Mouse (Mus musculus): ENCODE results near the gene Gm37240. TPM values are rescaled to one million over a fixed set of nuclear protein-coding genes. Genes with fewer than 3 reads are reported as not detected.

The Gm37240 gene
- polyA plus RNA-seq, 1 experiment from 2014 or later: 0.16 TPM

GRCm38 (mm10) chr3:85485536-85486190 lies 401.7 kb downstream of the Gm37240 start:
- 73% methylated on average over 3 of the region's 3 CpGs for WGBS
- Histone ChIP-seq H3K27ac (no peak overlapping the region), H3K4me3 (replicated peaks) (no peak overlapping the region), H3K9me3 (no peaks in the 10 kb centered on the region), H3K4me2 (replicated peaks) (no peak overlapping the region), H3K9ac (replicated peaks) (no peak overlapping the region), H3K36me3 (no peaks in the 10 kb centered on the region), H3K27me3 (no peaks in the 10 kb centered on the region), H3K4me1 (replicated peaks) (no peaks in the 10 kb centered on the region)
- ATAC-seq: no peak

DNA sequence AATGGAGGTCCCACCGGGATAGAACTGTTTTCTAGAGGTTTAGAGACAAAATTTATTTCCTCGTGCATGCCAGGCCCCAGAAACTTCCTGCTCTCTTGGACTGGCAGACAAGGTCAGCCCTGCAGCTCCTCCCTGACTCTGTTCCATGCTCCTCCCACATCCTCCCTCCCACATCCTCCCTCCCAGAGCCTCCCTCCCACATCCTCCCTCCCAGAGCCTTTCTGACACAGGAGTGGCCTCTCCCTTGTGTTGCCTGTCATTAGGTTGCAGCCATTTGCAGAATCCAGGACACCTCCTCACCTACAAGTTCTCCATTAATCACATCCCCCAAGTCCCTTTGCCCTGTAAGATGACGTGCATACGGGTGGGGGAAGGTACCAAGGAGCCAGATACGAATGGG lies 404.7 kb downstream of the Gm37240 start:
- no peaks in the 10 kb centered on the region for H3K36me3 ChIP-seq
- H3K9ac ChIP-seq (replicated peaks): no peak overlapping the region
- no peaks in the 10 kb centered on the region for H3K4me1 ChIP-seq (replicated peaks)
- H3K4me2 ChIP-seq (replicated peaks): no peak overlapping the region
- ATAC-seq: peak; percentile 45; the same call in 1 of the 2 replicates
- H3K9me3 ChIP-seq: no peaks in the 10 kb centered on the region
- H3K27me3 ChIP-seq: no peaks in the 10 kb centered on the region
- 53% methylated on average over 5 of the region's 5 CpGs for WGBS
- no peak overlapping the region for H3K4me3 ChIP-seq (replicated peaks)
- H3K27ac ChIP-seq: no peak overlapping the region

GRCm38 (mm10) chr3:85480638-85481037 lies 406.7 kb downstream of the Gm37240 start:
- 94% methylated on average over 1 of the region's 1 CpGs for WGBS
- Histone ChIP-seq H3K36me3 (no peaks in the 10 kb centered on the region), H3K27me3 (no peaks in the 10 kb centered on the region), H3K27ac (no peak overlapping the region), H3K4me3 (replicated peaks) (no peak overlapping the region), H3K4me2 (replicated peaks) (no peak overlapping the region), H3K9me3 (no peaks in the 10 kb centered on the region), H3K4me1 (replicated peaks) (no peaks in the 10 kb centered on the region), H3K9ac (replicated peaks) (no peak overlapping the region)
- no peak for ATAC-seq

DNA sequence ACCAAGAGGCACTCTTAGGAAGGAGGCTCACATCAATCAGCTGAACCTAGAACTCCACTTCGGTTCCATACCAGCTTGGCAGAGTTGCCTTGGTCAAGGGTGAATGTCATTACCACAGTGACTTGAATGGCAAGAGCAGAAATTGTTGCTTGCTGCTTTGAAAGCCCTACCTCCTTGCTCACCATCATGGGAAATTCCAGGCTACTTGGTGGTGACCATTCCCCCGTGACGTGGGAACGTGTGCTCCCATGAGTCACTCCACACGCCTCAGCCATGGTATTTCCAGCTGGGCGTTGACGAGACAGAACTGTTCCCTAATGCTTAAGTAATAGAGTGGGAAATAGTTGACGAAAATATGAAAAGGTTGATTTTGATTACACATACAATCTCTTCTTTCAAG lies 408.6 kb downstream of the Gm37240 start:
- ATAC-seq: no peak
- Histone ChIP-seq H3K9ac (replicated peaks) (no peak overlapping the region), H3K4me2 (replicated peaks) (no peak overlapping the region), H3K4me3 (replicated peaks) (no peak overlapping the region), H3K4me1 (replicated peaks) (no peaks in the 10 kb centered on the region), H3K9me3 (no peaks in the 10 kb centered on the region), H3K27ac (no peak overlapping the region), H3K27me3 (no peaks in the 10 kb centered on the region), H3K36me3 (no peaks in the 10 kb centered on the region)
- WGBS: 94% methylated on average over 8 of the region's 8 CpGs

DNA sequence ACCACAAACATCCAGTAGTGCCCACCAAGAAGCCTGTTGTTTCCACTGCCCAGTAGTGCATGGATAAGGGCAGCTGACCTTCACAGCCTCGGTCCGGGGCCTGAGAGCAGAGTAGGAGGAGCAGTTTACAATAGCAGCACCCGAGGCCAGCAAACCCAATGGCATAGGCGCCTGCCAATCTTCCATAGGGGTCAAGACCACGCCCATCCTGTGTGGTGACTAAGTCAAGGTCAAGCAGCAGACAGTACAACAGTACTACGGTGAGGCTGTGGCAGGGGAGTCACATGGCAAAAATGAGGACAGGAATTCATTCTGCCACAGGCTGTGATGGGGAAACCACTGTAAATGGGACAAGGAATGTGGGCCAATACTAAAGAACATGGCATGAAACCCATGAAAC lies 417.6 kb downstream of the Gm37240 start:
- no peak overlapping the region for H3K4me2 ChIP-seq (replicated peaks)
- ATAC-seq: no peak
- no peak overlapping the region for H3K27ac ChIP-seq
- WGBS: 70% methylated on average over 6 of the region's 6 CpGs
- no peaks in the 10 kb centered on the region for H3K27me3 ChIP-seq
- H3K4me1 ChIP-seq (replicated peaks): no peaks in the 10 kb centered on the region
- H3K9ac ChIP-seq (replicated peaks): no peak overlapping the region
- H3K9me3 ChIP-seq: no peaks in the 10 kb centered on the region
- no peaks in the 10 kb centered on the region for H3K36me3 ChIP-seq
- H3K4me3 ChIP-seq (replicated peaks): no peak overlapping the region

- Histone ChIP-seq H3K9ac (replicated peaks) (no peak overlapping the region), H3K27me3 (no peaks in the 10 kb centered on the region), H3K4me2 (replicated peaks) (no peak overlapping the region), H3K9me3 (no peaks in the 10 kb centered on the region), H3K27ac (no peak overlapping the region), H3K4me1 (replicated peaks) (no peaks in the 10 kb centered on the region), H3K4me3 (replicated peaks) (no peak overlapping the region), H3K36me3 (no peaks in the 10 kb centered on the region)
- ATAC-seq: no peak
- 92% methylated on average over 2 of the region's 2 CpGs for WGBS
Measured at GRCm38 (mm10) chr3:85468995-85469394, 418.3 kb downstream of the Gm37240 start.

DNA sequence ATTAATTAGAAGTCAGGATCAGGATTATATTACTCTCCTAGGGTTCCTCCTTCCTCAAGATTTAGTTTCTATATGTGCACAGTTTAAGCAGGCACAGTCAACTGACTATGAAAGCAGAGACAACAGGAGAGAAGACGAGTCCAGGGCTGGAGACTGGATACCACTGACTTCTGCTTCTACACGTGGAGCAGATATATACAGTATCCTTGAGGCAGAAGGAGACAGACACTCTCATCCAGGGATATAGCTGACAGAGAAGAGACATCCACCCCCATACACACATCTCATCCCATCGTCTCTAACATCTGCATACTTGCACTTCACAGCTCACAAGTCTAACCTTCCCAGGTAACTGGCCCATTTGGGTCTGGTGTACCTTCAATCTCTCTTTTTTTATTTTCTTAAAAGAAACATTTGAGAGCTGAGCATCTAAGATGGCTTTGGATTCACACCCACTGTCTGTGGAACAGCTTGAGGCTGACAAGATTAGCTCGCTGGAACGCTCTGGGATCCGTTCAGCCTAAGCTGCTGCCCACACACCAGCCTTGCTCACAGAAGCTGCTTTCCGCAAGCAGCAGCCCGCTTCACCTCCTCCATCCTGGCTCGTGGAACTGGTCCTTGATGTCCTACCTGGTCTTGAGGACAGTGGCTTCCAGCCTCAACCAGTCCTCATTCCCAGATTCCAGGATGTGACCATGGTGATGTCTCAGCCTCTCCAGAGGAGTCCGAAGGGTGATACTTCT lies 421.9 kb downstream of the Gm37240 start:
- 85% methylated on average over 10 of the region's 10 CpGs for WGBS
- Histone ChIP-seq H3K4me2 (replicated peaks) (no peak overlapping the region), H3K9ac (replicated peaks) (no peak overlapping the region), H3K27ac (no peak overlapping the region), H3K36me3 (no peaks in the 10 kb centered on the region), H3K4me1 (replicated peaks) (no peaks in the 10 kb centered on the region), H3K9me3 (no peaks in the 10 kb centered on the region), H3K4me3 (replicated peaks) (no peak overlapping the region), H3K27me3 (no peaks in the 10 kb centered on the region)
- ATAC-seq: no peak

DNA sequence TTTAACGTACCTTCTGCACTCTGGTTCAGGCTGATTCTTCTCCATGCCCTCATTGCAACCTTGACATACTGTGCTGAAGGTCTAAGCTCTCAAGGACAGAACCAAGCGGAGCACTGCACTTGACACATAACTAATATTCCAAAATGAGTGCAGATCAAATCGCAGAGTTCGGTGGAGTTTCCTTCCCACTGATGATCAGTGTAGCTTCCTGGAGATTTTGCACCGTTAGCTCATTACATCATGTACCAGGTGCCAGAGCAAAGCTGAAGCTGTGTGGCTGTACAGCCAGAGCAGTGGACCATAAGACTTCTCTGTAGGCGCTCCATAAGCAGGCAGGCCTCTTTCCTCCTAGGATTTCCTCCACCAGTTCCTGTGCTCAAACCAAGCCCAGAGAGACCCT lies 427.3 kb downstream of the Gm37240 start:
- Histone ChIP-seq H3K4me3 (replicated peaks) (no peak overlapping the region), H3K4me1 (replicated peaks) (no peaks in the 10 kb centered on the region), H3K9ac (replicated peaks) (no peak overlapping the region), H3K4me2 (replicated peaks) (no peak overlapping the region), H3K27ac (no peak overlapping the region), H3K36me3 (no peaks in the 10 kb centered on the region), H3K9me3 (no peaks in the 10 kb centered on the region), H3K27me3 (no peaks in the 10 kb centered on the region)
- 96% methylated on average over 6 of the region's 6 CpGs for WGBS
- no peak for ATAC-seq

GRCm38 (mm10) chr3:85456983-85457382 lies 430.3 kb downstream of the Gm37240 start:
- Histone ChIP-seq H3K27ac (no peak overlapping the region), H3K27me3 (no peaks in the 10 kb centered on the region), H3K4me3 (replicated peaks) (no peak overlapping the region), H3K9me3 (no peaks in the 10 kb centered on the region), H3K36me3 (no peaks in the 10 kb centered on the region), H3K4me1 (replicated peaks) (no peaks in the 10 kb centered on the region), H3K4me2 (replicated peaks) (no peak overlapping the region), H3K9ac (replicated peaks) (no peak overlapping the region)
- ATAC-seq: no peak
- WGBS: 87% methylated on average over 2 of the region's 2 CpGs

DNA sequence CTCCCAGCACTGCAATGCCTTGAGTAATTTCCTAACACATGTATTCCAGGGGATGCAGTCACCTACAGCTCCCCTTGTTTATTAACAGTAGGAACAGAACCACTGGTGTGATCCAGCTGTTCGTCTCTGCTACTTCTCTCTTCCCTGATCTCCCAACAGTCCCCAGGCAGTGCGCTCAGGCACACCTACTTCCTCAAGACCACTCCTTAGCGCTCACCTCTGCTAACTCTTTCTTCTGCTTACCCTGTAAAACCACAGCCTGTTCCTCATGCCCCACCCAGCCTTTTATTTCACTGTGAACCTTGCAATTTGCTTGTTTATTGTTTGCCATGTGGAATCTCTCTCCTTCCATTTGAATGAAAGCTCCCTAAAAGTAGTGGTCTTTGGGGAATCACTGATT lies 431.9 kb downstream of the Gm37240 start:
- Histone ChIP-seq H3K4me2 (replicated peaks) (no peak overlapping the region), H3K27ac (no peak overlapping the region), H3K9ac (replicated peaks) (no peak overlapping the region), H3K4me1 (replicated peaks) (no peaks in the 10 kb centered on the region), H3K27me3 (no peaks in the 10 kb centered on the region), H3K4me3 (replicated peaks) (no peak overlapping the region), H3K36me3 (no peaks in the 10 kb centered on the region), H3K9me3 (no peaks in the 10 kb centered on the region)
- ATAC-seq: no peak
- WGBS: 87% methylated on average over 3 of the region's 3 CpGs

DNA sequence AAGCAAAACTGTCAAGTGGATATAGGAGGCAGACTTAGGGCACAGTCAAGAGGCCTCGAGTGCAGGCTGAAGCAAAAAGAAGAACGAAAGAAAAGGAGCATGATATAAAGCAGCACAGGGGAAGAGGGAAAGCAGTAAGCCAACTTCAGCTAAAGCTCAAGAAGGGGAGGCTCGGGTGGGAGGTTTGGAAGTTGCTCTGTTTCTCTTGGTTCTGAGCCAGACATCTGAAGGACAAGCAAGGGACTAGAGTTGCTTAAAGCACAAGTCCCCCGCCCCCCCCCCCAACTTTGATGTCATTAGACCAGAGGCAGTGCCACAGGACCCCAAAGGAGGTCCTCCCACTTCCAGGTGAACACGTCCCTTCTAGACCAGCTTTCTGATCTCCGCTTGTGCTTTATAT lies 433.3 kb downstream of the Gm37240 start:
- no peaks in the 10 kb centered on the region for H3K36me3 ChIP-seq
- no peak overlapping the region for H3K9ac ChIP-seq (replicated peaks)
- ATAC-seq: no peak
- H3K4me2 ChIP-seq (replicated peaks): no peak overlapping the region
- 87% methylated on average over 6 of the region's 6 CpGs for WGBS
- H3K27ac ChIP-seq: no peak overlapping the region
- H3K9me3 ChIP-seq: no peaks in the 10 kb centered on the region
- no peaks in the 10 kb centered on the region for H3K4me1 ChIP-seq (replicated peaks)
- H3K27me3 ChIP-seq: no peaks in the 10 kb centered on the region
- no peak overlapping the region for H3K4me3 ChIP-seq (replicated peaks)

- H3K9ac ChIP-seq (replicated peaks): no peak overlapping the region
- no peaks in the 10 kb centered on the region for H3K4me1 ChIP-seq (replicated peaks)
- no peak overlapping the region for H3K4me2 ChIP-seq (replicated peaks)
- no peaks in the 10 kb centered on the region for H3K36me3 ChIP-seq
- no peak overlapping the region for H3K27ac ChIP-seq
- H3K27me3 ChIP-seq: no peaks in the 10 kb centered on the region
- H3K9me3 ChIP-seq: no peaks in the 10 kb centered on the region
- H3K4me3 ChIP-seq (replicated peaks): no peak overlapping the region
- no peak for ATAC-seq
- 62% methylated on average over 4 of the region's 4 CpGs for WGBS
Measured at GRCm38 (mm10) chr3:85449461-85449860, 437.9 kb downstream of the Gm37240 start.

DNA sequence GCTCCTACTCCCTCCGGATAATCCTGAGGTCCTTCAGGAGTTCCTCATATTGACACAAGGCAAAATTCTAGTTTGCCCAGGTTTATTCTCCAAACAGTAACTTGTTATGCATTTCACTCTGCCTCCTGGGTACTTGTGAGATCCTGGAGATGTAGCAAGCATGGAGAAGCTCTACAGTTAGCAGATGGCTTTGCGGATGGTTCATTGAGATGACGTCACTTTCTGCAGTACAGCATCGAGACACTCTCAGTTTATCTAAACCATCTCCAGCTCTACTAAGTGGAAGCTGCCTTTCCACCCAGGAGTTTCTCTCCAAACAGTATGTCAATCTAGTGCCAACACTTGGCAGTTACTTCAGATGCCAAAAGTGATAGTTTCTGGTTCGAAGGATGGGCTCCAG lies 444.5 kb downstream of the Gm37240 start:
- 96% methylated on average over 5 of the region's 5 CpGs for WGBS

More for the DNA sequence above, 444.5 kb downstream of the Gm37240 start:
- Histone ChIP-seq H3K4me2 (replicated peaks) (no peak overlapping the region), H3K9ac (replicated peaks) (no peak overlapping the region), H3K27ac (no peak overlapping the region), H3K27me3 (no peaks in the 10 kb centered on the region), H3K9me3 (no peaks in the 10 kb centered on the region), H3K4me1 (replicated peaks) (no peaks in the 10 kb centered on the region), H3K4me3 (replicated peaks) (no peak overlapping the region), H3K36me3 (no peaks in the 10 kb centered on the region)
- ATAC-seq: no peak

Measured in midbrain, embryonic 13.5 days (tissue).